Mouse (Mus musculus) retina, postnatal 1 day (tissue): Measurements from ENCODE around the gene 1700069L16Rik.

ENCODE experiments used
- DNase-seq: peaks from one replicate; pipeline ENCODE4 v3.0.0-alpha.2; 2012

1700069L16Rik gene

DNA sequence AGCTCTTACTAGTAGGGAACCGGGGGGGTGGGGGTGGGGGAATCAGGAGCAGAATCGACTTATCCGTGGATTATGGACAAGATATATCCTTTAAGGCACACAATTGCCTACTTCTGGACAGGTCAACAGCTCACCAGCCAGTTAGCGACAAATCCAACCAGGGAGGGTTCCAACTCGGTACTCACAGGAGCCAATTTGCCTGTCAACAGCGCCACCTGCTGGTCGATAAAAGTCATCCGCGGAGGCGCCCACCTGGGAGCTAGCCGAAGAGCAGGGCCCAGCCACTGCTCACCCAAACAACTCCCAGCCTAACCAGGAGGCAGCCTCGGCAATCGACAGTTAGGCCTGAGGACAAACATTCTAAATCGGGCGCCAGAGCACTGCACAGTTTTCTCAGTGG lies at the start of gene 1700069L16Rik:
TSS of gene 1700069L16Rik (minus strand) at position 327 of the 400 bp plus-strand sequence.
- peak; percentile 87 for DNase-seq

- DNase-seq = peak; percentile 82
Measured at GRCm38 (mm10) chr5:113773664-113774063, 49.1 kb upstream of the 1700069L16Rik start.

DNA sequence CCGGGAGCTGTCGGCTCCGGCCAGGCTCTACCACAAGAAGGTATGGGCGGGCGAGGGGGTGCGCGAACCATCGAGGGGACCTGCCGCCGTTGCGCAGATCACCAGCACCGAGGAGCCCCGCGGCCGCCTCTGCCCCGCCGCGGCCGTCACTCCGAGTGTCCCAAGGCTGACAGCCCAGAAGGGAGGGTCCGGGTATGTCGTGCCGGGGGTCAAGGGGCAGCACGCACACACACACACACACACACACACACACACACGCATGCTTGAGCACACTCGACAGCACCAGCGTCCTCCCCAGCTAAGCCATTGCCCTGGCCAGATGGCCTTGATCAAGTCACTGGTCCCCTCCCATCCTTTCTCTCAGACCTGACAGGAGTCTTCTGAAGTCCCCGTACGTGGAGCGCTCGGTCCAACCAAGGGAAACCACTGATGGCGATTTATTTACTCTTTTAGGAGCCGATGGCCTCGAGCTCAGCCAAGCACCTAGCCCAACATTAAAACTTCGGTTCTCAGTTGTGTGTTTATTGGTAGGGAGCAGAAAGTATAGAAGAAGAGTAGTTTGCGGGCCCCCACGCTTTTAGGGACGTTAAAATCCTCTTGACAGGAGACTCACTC lies 48.4 kb upstream of the 1700069L16Rik start:
- DNase-seq = no peak

DNA sequence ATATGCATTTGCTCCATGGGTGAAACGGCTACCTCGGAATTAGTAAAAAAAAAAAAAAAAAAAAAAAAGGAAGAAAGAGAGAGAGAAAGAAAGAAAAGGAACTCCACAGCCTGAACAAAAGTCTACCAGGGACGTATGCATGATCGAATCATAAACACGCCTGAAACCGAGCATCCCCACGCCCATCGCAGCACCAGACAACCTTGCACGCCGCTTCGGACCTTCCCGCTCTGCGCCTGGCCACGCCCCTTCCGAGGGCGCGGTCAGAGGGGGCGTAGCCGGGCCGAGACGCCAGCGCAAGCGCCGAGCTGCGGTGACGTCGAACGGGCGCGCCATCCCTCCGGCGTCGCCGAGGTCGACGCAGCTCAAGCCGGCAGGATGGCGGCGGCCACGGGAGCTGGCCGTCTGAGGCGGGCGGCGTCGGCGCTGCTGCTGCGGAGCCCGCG lies 47.9 kb upstream of the 1700069L16Rik start, which contains the start of the genes Sart3 and Iscu:
TSS of gene Sart3 (minus strand) at position 61 of the 446 bp plus-strand sequence.
TSS of gene Iscu (plus strand) at position 299 of the 446 bp plus-strand sequence.
- DNase-seq = peak; percentile 96

DNA sequence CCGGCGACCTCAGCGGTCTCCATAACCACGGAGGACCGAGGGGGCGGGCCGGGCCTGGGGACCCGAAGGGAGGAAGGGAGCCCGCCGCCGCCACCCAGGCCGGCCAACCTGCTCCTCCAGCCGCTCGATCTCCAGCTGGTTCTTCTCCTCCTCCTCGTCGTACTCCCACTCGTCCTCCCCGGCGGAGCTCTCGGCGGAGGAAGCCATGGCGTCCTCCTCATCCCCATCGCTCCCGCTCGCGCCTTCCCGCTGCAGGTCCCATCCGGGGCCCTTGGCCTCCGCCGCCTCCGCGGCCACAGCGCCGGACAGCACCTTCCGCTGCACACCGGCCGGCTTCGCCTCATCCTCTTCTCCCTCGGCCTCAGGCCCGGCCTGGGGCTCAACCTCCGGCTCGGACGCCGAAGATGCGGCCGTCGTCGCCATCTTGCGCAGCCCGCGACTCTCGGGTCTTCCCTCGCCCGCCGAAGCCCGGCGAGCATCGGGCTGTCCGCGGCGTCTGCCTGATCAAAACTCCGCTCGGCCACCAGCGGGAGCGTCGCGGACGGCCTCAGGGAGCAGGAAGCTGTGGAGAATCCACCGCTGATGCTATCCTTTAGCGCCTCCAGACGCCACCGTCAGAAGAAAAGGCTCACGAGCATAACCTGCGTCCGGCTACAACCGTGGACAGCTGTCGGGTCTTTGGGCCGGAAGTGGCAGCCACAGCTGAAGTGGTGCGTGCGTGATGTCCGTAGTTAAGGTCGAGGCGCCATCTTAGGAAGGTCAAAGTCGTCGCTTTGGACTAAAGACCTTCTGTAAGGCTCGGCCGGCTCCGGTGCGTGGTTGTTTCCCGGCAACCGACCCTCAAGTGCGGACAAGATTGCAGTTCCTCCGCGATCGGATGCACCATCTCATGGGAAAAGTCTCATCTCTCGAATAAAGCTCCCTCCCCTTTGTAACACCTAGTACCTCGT lies 46.9 kb upstream of the 1700069L16Rik start:
- peak; percentile 96 for DNase-seq

GRCm38 (mm10) chr5:113768806-113769205 lies 44.2 kb upstream of the 1700069L16Rik start:
- no peak for DNase-seq

DNA sequence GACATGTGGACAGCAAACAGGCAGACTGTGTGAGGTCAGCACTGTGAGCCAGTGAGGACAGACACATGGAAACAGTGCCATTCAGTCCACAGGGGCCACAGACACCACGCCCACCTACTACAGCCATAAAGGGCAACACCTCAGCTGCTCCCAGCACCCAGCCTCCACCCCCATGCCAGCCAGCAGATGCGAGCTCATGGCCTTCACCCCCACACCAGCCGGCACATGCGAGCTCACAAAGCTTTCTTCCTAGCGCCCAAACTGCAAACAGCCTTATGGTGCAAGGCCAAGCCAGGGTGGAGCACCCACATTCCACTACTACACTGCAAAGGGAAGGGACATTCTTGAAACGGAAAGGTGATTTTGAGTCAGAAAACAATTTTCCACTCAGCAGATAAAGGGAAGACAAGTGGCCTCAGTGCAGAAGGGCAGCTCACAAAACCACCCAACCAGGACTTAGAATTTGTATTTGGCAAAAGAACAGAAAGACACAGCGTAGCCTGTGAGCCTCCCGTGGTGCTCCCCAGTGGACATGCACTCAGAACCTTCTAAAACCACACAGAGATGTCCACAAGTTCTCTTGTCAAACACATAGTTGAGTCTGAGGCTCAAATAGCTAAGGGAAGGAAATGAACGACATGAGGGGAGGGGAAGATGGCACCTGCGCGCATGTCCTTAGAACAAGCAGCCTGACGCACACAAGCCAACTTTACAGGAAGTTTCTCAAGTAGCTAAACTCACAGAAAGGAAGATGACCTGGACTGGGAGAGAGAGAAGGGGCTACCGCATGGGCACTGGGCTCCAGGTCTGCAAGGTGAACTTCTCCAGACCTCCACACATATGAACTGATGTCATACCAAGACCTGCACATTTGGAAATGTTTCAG lies 41.3 kb upstream of the 1700069L16Rik start:
- no peak for DNase-seq

DNA sequence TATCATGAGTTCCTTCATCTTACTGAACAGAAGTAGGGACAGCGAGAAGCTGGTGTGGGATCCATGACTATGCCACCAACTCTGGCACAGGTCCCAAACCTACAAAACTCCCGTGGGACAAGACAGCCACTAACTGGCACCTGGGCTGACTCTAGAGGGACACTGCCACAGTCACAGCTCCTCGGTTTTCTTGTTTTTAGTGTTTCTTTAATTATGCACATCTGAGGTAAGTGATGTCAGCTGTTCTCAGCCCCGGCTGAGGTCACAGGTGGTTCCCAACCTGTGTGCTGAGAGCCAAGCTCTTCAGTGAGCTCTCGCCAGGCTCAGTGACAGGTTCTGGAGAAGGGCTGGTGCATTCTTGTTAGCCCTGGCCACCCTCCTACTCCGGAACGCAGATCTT lies 39.9 kb upstream of the 1700069L16Rik start:
- no peak for DNase-seq

DNA sequence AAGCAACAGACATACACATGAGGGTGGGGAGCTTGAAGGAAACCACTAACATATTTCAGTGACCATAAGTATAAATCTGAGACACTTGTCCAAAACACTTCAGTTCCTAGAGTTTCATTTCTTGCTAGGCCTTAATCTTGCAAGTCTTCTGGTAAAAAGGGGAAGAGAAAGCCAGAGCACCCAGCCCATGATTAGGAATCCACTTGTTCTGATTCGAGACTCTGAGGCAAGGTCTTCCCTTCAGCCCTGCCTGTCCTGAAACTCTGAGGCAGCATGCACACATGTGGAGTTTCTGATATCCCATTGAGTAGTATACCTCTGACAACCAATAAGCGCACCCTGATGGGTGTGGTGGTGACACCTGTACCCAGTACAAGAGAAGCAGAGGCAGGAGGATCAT lies 37.0 kb upstream of the 1700069L16Rik start:
- no peak for DNase-seq

GRCm38 (mm10) chr5:113755347-113756030 lies 30.9 kb upstream of the 1700069L16Rik start:
- no peak for DNase-seq

DNA sequence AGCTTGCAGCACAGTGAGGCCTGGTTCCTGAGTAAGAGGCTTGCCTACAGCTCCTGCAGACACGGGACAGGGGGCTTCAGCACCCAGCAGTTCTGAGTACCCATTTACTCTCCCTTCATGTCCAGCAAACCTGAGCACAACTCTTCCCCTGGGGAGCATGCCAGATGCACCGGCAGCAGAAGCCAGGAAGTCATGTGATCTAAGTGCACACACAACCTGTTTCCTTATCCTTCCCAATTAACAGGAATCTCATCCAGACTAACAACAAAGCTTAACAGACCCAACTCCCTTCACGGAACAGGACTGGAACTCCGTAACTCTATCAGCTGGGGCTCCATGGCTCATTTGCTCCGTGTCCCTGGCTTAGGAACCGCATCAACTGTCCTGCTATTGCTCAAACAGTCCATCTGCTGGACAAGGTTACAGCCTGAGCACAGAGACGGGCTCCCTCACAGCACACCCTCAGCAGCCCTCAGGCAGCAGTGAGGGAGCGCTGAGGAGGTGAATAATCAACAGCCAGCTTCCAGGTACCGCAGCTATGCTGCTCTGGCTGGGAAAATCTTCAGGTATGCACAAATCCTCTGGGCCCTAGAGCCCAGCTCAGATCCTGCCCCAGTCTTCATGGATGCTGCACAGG lies 27.1 kb upstream of the 1700069L16Rik start:
- DNase-seq = no peak

DNA sequence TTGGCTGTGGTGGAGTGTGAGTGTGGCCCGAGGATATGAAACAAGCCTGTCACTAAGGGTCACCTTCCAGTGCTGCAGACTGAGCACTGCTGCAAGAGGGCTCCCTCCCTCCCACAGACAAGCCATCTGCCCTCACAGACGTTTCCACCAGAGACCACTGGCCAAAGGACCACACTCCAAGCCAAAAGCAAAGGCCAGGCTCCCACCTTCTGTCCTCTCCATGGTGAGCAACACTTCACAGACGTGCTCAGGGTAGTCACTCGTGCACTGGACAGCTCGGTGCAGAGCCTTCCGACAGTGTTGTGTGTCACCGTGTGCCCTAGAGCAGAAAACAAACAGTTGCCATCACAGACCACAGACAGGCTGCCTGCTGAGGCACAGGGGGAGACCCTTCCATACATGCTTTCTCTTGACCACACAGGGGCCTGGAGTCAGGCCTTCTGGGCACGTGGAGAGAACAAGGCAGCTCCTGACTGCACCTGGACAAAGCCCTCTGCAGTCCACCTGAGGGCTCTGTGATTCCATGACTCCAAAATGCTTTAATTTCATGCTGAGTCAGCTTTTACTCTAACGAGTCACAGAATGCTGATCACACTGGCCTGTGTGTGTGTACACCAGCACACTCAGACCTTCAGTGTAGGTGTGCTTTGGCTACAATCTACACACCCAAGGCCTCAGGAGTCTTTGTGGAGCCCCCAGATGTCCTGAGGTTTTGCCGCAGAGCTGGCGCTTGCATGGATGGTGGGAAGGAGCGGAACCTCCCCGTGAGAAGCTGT lies 24.2 kb upstream of the 1700069L16Rik start:
- DNase-seq = no peak

DNA sequence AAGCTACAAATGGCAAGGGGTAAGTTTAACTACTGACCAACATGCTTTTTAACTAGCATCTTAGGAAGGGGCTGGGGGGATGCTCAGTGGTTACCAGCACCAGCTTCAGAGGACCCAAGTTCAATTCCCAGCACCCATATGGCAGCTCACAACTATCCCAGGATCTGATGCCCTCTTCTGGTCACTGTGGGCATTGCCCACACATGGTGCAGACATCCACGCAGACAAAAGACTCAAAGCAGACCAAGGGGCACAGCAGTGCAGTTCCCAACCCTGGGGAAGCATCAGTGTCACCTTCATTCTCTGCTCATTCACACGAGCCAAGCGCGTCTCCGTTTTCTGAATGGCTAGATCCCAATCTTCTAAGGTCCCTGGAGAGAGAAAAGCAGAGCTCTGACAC lies 23.1 kb upstream of the 1700069L16Rik start:
- no peak for DNase-seq

- no peak for DNase-seq
Measured at GRCm38 (mm10) chr5:113737607-113738237, 13.2 kb upstream of the 1700069L16Rik start.

GRCm38 (mm10) chr5:113736522-113737164 lies 12.1 kb upstream of the 1700069L16Rik start:
- no peak for DNase-seq

DNA sequence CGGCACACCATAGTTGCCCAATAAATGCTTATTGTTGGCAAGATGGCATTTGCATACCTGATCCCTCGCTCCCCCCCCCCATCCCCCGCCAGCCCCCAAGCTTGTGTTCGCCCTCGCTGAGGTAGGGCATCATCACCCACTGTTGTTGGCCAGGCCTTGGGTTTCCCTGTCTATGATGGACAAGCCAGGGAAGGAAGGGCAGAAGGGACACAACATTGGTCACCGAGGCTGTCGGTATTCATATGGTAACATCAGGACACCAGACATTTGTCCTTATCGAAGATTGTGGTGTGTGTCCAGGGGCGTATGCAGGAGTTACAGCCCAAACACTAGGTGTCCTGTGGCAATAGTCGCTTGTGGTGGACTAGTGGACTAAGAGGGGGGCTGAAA lies 11.5 kb upstream of the 1700069L16Rik start:
- DNase-seq = no peak

- DNase-seq = peak; percentile 99
Measured at GRCm38 (mm10) chr5:113735345-113736112, 11.0 kb upstream of the 1700069L16Rik start, which contains the start of gene Ficd. Ficd (plus strand) TSS chr5:113735803.

DNA sequence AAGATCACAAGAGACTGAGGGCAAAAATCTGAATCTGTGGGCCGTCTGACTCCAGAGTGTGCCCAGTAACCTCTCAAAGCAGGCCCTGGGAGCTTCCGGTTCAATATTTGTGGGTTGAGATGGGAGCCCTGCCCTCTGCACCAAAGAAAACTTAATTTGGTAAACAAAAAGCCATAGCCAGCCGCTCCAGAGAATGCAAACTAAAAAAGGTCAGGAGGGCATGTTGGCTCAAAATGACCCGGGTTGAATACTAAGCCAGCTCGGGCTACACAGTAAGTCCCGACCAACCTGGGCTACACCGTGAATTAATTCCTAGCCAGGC lies 10.4 kb upstream of the 1700069L16Rik start:
- DNase-seq = no peak

- DNase-seq = peak; percentile 43
Measured at GRCm38 (mm10) chr5:113734376-113734775, 9.8 kb upstream of the 1700069L16Rik start.
